ENCODE assay signal across 10 mouse cellular contexts in the genomic region with DNA sequence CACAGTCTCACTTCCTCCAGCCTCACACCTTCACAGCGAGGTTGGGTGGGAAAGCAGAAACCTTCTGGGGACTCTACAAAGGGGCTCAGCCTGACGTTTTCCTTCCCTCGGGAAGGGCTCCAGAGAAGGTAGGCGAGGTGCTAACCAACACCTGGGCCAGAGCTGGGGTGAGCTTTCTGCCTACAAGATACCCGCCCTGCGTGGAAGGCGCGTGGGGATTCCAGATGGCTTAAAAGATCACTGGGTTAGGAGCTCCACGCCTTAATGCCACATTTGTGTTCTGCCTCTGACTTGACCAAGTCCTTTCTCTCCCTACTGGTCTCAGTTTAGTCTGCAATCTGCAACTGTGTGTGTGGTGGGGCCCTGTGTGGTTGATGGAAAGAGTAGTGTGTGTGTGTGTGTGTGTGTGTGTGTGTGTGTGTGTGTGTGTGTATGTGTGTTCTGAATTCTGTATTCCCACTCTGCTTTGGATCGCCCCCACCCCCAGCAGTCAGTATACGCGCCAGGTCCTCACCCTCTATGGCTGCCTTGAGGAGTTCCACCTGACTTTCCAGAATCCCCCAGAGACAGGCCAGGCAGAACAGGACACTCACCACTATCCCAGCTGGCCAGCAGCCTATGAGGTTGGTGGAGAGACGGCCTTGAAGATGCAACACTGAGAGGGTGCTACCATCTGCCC. TPM values are rescaled to one million over a fixed set of nuclear protein-coding genes. Genes with fewer than 3 reads are reported as not detected.
DNase-seq lines count a peak whose midpoint lies in the region; ATAC-seq lines count a peak whose summit lies in the region.
"Had no signal": no experiment of that assay in that cellular context is flagged by ENCODE, and none has a peak within 500 bp of the region (broad histone marks: within the 10 kb centered on the region; RNA-seq: fewer than 3 reads in every experiment).

No protein-coding gene starts in this region.

- peak overlapping the region; percentile 88; the same call in 1 of the 2 replicates for H3K9ac ChIP-seq in heart, embryonic 13.5 days
- H3K9ac ChIP-seq in forebrain, embryonic 13.5 days, result peak overlapping the region; percentile 65
- H3K9ac ChIP-seq in midbrain, embryonic 11.5 days (ENCODE audit: low read length), result peak overlapping the region; percentile 72

- no peak for ATAC-seq in heart, embryonic 13.5 days (ENCODE audit: extremely low read depth, insufficient number of reproducible peaks, low FRiP score, low TSS enrichment)
- ATAC-seq in forebrain, embryonic 13.5 days, result no peak
- ATAC-seq in midbrain, embryonic 11.5 days (ENCODE audit: low FRiP score), result no peak

- DNase-seq in heart, adult 11 months, result no peak
- DNase-seq in MN1 (ENCODE audit: low spot score), result peak; percentile 47
- peak; percentile 86 for DNase-seq in midbrain, embryonic 11.5 days (ENCODE audit: low spot score, missing footprints)
- DNase-seq in spleen, postnatal 10 days (ENCODE audit: low spot score in 2 of 2), result no peak
- no peak for DNase-seq in ovary, postnatal 14 days (ENCODE audit: low spot score)
- no peak for DNase-seq in kidney, postnatal 25 days
- DNase-seq: kidney, adult 9 months had no signal

- H3K9me3 ChIP-seq in heart, embryonic 13.5 days, result no peaks in the 10 kb centered on the region
- H3K9me3 ChIP-seq in forebrain, embryonic 13.5 days (replicated peaks), result no peaks in the 10 kb centered on the region
- H3K9me3 ChIP-seq in midbrain, embryonic 11.5 days (ENCODE audit: control insufficient read depth, low read length), result no peaks in the 10 kb centered on the region

- peak overlapping the region; percentile 65 for H3K4me3 ChIP-seq in heart, embryonic 13.5 days
- peak overlapping the region; percentile 49 for H3K4me3 ChIP-seq in forebrain, embryonic 13.5 days
- H3K4me3 ChIP-seq in midbrain, embryonic 11.5 days (ENCODE audit: low read depth, low read length), result peak overlapping the region; percentile 67; the same call in 1 of the 2 replicates
- H3K4me3 ChIP-seq: myocyte had no signal

- H3K4me1 ChIP-seq in heart, embryonic 13.5 days, result peaks cover 40% of the 10 kb centered on the region
- peaks cover 76% of the 10 kb centered on the region for H3K4me1 ChIP-seq in forebrain, embryonic 13.5 days
- H3K4me1 ChIP-seq in midbrain, embryonic 11.5 days (ENCODE audit: control insufficient read depth, insufficient read depth, low read length), result peaks cover 17% of the 10 kb centered on the region

- peak overlapping the region; percentile 85 for H3K4me2 ChIP-seq in heart, embryonic 13.5 days
- peak overlapping the region; percentile 71 for H3K4me2 ChIP-seq in forebrain, embryonic 13.5 days
- H3K4me2 ChIP-seq in midbrain, embryonic 11.5 days, result peak overlapping the region; percentile 65

- 39% methylated on average over 13 of the region's 13 CpGs for WGBS in heart, embryonic 13.5 days
- WGBS in forebrain, embryonic 13.5 days, result 35% methylated on average over 13 of the region's 13 CpGs
- 41% methylated on average over 12 of the region's 13 CpGs for WGBS in midbrain, embryonic 11.5 days

- peaks cover 29% of the 10 kb centered on the region for H3K27me3 ChIP-seq in heart, embryonic 13.5 days (replicated peaks)
- no peaks in the 10 kb centered on the region for H3K27me3 ChIP-seq in forebrain, embryonic 13.5 days
- no peaks in the 10 kb centered on the region for H3K27me3 ChIP-seq in midbrain, embryonic 11.5 days (ENCODE audit: control insufficient read depth, insufficient read depth, low read length)

- no peak overlapping the region for H3K27ac ChIP-seq in heart, embryonic 13.5 days (replicated peaks)
- peak overlapping the region; percentile 60 for H3K27ac ChIP-seq in forebrain, embryonic 13.5 days
- no peak overlapping the region for H3K27ac ChIP-seq in midbrain, embryonic 11.5 days (ENCODE audit: low read depth, low read length)

- H3K36me3 ChIP-seq in heart, embryonic 13.5 days, result peaks cover 19% of the 10 kb centered on the region
- peaks cover under 1% of the 10 kb centered on the region for H3K36me3 ChIP-seq in forebrain, embryonic 13.5 days (ENCODE audit: poor library complexity, severe bottlenecking)
- H3K36me3 ChIP-seq in midbrain, embryonic 11.5 days (ENCODE audit: control insufficient read depth, insufficient read depth, low read length), result no peaks in the 10 kb centered on the region

RNA-seq across cellular contexts. Expression of a gene that starts 1.5 kb away (rescaled TPM):
- polyA plus RNA-seq in heart, embryonic 13.5 days (2015; fragmentation: Nextera tagmentation; extraction: Ambion mirVana), result 0.05 and 0.20 TPM in 2 replicates
- 0.67 and 0.68 TPM in 2 replicates for polyA plus RNA-seq in forebrain, embryonic 13.5 days (2015; fragmentation: Nextera tagmentation; extraction: Ambion mirVana)
- polyA plus RNA-seq in midbrain, embryonic 11.5 days (2014; fragmentation: Nextera tagmentation; extraction: Ambion mirVana), result 0.27 and 0.34 TPM in 2 replicates

RNA-seq across cellular contexts. Expression of a gene that starts 11.4 kb away (rescaled TPM):
- 31.8 and 35.0 TPM in 2 replicates for polyA plus RNA-seq in heart, embryonic 13.5 days (2015; fragmentation: Nextera tagmentation; extraction: Ambion mirVana)
- 37.2 and 38.4 TPM in 2 replicates for polyA plus RNA-seq in forebrain, embryonic 13.5 days (2015; fragmentation: Nextera tagmentation; extraction: Ambion mirVana)
- polyA plus RNA-seq in midbrain, embryonic 11.5 days (2014; fragmentation: Nextera tagmentation; extraction: Ambion mirVana), result 16.2 and 18.2 TPM in 2 replicates

RNA-seq across cellular contexts. Expression of a gene that starts 32.8 kb away (rescaled TPM):
- polyA plus RNA-seq in heart, embryonic 13.5 days (2015; fragmentation: Nextera tagmentation; extraction: Ambion mirVana), result 150 and 157 TPM in 2 replicates
- 166 and 186 TPM in 2 replicates for polyA plus RNA-seq in forebrain, embryonic 13.5 days (2015; fragmentation: Nextera tagmentation; extraction: Ambion mirVana)
- 162 and 165 TPM in 2 replicates for polyA plus RNA-seq in midbrain, embryonic 11.5 days (2014; fragmentation: Nextera tagmentation; extraction: Ambion mirVana)

RNA-seq across cellular contexts. Expression of a gene that starts 43.8 kb away (rescaled TPM):
- 17.1 and 19.4 TPM in 2 replicates for polyA plus RNA-seq in heart, embryonic 13.5 days (2015; fragmentation: Nextera tagmentation; extraction: Ambion mirVana)
- 96.9 and 104 TPM in 2 replicates for polyA plus RNA-seq in forebrain, embryonic 13.5 days (2015; fragmentation: Nextera tagmentation; extraction: Ambion mirVana)
- 74.7 and 80.7 TPM in 2 replicates for polyA plus RNA-seq in midbrain, embryonic 11.5 days (2014; fragmentation: Nextera tagmentation; extraction: Ambion mirVana)

Comparison
In these comparisons a context has a peak if more than half of its experiments do, and no peak if none do; other contexts are left out.
1. DNase-seq: peak in MN1 (single experiment) and midbrain, embryonic 11.5 days (single experiment); none in heart, adult 11 months (single experiment), spleen, postnatal 10 days (0 of 2), ovary, postnatal 14 days (single experiment) and kidney, postnatal 25 days (0 of 2).
2. Peak in every context shown above with its lines, with median percentiles within 50 percentile points of each other: H3K4me2 ChIP-seq, H3K4me3 ChIP-seq and H3K9ac ChIP-seq.